Mouse (Mus musculus): ENCODE results near the gene Klf1.

DNA sequence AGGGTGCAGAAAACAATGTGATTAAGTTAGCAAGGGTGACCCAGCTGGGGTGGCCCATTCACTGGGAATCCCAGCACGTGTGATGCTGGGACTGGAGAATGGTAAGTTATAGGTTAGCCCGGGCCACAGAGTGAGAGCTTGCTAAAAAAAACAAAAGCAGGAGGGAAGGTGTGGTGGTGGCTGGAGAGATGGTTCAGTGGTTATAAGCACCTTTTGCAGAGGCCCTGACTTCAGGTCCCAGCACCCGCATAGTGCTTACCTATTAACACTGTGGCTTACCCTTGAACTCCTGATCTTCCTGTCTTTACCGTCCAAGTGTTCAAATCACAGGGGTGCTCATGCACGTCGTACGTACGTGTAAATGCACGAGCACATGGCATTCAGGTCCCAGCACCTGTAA is 5.3 kb downstream of the Klf1 start:
- TF ChIP-seq POLR2A (IDR thresholded peaks at IDR 0.05; ENCODE audit: insufficient read depth, low read depth, low read length) (no peak), CTCF (IDR thresholded peaks at IDR 0.05) (no peak)
